Mouse (Mus musculus): ENCODE measurements around the gene 1700016D06Rik. TPM values are rescaled to one million over a fixed set of nuclear protein-coding genes. Genes with fewer than 3 reads are reported as not detected.

The 1700016D06Rik gene
- total and polyA plus RNA-seq, 3 experiments = not detected

- H3K27me3 ChIP-seq (ENCODE audit: control insufficient read depth in 1 of 2, insufficient read depth in 2 of 2, low read length in 2 of 2) = no peaks in the 10 kb centered on the region
- H3K79me2 ChIP-seq (ENCODE audit: control insufficient read depth, insufficient read depth, low read length, poor library complexity) = peaks cover 39% of the 10 kb centered on the region
- peaks cover 4 to 19% of the 10 kb centered on the region in 2 experiments; a peak in 3 of 4 replicates for H3K36me3 ChIP-seq (ENCODE audit: control insufficient read depth in 1 of 2, insufficient read depth in 2 of 2, low read length in 2 of 2)
- H3K27ac ChIP-seq (ENCODE audit: control insufficient read depth, low read depth, low read length) = peak overlapping the region; percentile 36
- peak overlapping the region; percentile 84 for H3K4me3 ChIP-seq (ENCODE audit: control insufficient read depth in 1 of 2, insufficient read depth in 1 of 2, low read depth in 2 of 2, low read length in 2 of 2)
- TF ChIP-seq SIN3A (IDR thresholded peaks at IDR 0.05; ENCODE audit: low read length) (no peak), TBP (IDR thresholded peaks at IDR 0.05; ENCODE audit: low read depth, low read length) (no peak), GABPA (IDR thresholded peaks at IDR 0.05; ENCODE audit: low read depth, low read length) (no peak), ZMIZ1 (IDR thresholded peaks at IDR 0.05; ENCODE audit: low read depth, low read length) (no peak), NRF1 (IDR thresholded peaks at IDR 0.05; ENCODE audit: insufficient read depth, low read depth, low read length, poor library complexity, severe bottlenecking) (no peak), CHD1 (IDR thresholded peaks at IDR 0.05; ENCODE audit: low read depth, low read length) (no peak), POLR2A (IDR thresholded peaks at IDR 0.05; ENCODE audit: control insufficient read depth in 1 of 2, insufficient read depth in 1 of 2, low read depth in 1 of 2, low read length in 2 of 2, poor library complexity in 1 of 2) (no peak; a peak in 1 of 4 replicates), JUND (IDR thresholded peaks at IDR 0.05; ENCODE audit: low read depth, low read length) (no peak), KAT2A (conservative IDR thresholded peaks at IDR 0.05; ENCODE audit: low read depth, low read length) (no peak), USF1 (IDR thresholded peaks at IDR 0.05; ENCODE audit: low read depth, low read length) (no peak), CTCF (IDR thresholded peaks at IDR 0.05 in 2 of 3, conservative IDR thresholded peaks at IDR 0.05 in 1 of 3; ENCODE audit: control insufficient read depth in 1 of 3, insufficient read depth in 1 of 3, low read depth in 2 of 3, low read length in 3 of 3, poor library complexity in 1 of 3, severe bottlenecking in 1 of 3) (no peak), MEF2A (IDR thresholded peaks at IDR 0.05; ENCODE audit: extremely low read depth, insufficient replicate concordance, low read depth, low read length, poor library complexity, severe bottlenecking) (no peak), POLR2AphosphoS5 (IDR thresholded peaks at IDR 0.05; ENCODE audit: borderline replicate concordance, low read depth, low read length) (no peak), UBTF (IDR thresholded peaks at IDR 0.05; ENCODE audit: borderline replicate concordance, insufficient read depth, low read depth, low read length) (no peak), RCOR1 (IDR thresholded peaks at IDR 0.05; ENCODE audit: low read depth, low read length) (no peak), ZKSCAN1 (IDR thresholded peaks at IDR 0.05; ENCODE audit: low read depth, low read length) (no peak), MYC (IDR thresholded peaks at IDR 0.05; ENCODE audit: low read depth, low read length) (no peak), E2F4 (IDR thresholded peaks at IDR 0.05; ENCODE audit: borderline replicate concordance, low read depth, low read length) (no peak), TCF12 (IDR thresholded peaks at IDR 0.05; ENCODE audit: low read depth, low read length) (no peak), TAL1 (IDR thresholded peaks at IDR 0.05; ENCODE audit: low read length) (no peak)
- H3K9me3 ChIP-seq (replicated peaks; ENCODE audit: insufficient read depth, low read length) = no peaks in the 10 kb centered on the region
- H3K4me1 ChIP-seq (ENCODE audit: control insufficient read depth in 1 of 2, insufficient read depth in 2 of 2, low read length in 2 of 2) = peaks cover 0 to 15% of the 10 kb centered on the region in 2 experiments; a peak in 2 of 4 replicates
- peak overlapping the region; percentile 94 for H3K9ac ChIP-seq (ENCODE audit: control insufficient read depth, low read depth, low read length, poor library complexity, severe bottlenecking)
- peak; percentile 55 for DNase-seq (ENCODE audit: low read depth, low spot score)
Observed at GRCm38 (mm10) chr8:11634331-11635011, 66.4 kb downstream of the 1700016D06Rik start.

Data from MEL (cell line).